Mouse (Mus musculus) monocyte, adult 2 months (primary cell): ENCODE results near the gene Tubb2b.
A peak's percentile ranks its signal among the peaks of the same experiment; 100 is the strongest.

Experiments
- DNase-seq, 2 experiments: peaks; one replicate each; pipeline ENCODE4 v3.0.0; 2022; ENCODE audit warnings: low spot score in 2 of 2, low read depth in 1 of 2

Tubb2b gene

DNA sequence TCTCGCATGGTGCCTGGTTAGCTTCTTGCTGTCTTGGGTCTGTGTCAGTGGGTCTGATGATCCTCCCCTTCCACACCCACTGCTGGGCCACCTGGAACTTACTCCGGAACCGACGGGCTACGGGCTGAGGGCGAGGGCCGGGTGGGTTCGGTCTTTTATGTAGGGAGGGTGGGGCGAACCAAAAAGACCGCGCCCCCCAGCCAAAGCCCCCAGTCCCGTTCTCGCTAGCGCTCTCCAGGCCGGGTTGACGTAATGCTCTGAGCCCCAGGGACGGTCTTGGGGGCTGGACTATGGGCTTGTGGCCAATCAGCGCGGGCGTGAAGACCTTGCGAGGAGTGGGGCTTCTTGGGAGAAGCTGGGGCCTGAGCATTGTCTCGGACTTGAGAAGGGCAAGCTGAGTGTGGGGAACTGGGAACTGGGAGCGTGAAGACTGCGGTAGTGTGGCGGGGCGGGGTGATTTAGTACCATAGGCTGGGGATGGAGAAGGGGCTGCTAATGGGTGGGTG is at the start of gene Tubb2b:
TSS of gene Tubb2b (minus strand) at position 241 of the 506 bp plus-strand sequence.
- DNase-seq: no peak

DNA sequence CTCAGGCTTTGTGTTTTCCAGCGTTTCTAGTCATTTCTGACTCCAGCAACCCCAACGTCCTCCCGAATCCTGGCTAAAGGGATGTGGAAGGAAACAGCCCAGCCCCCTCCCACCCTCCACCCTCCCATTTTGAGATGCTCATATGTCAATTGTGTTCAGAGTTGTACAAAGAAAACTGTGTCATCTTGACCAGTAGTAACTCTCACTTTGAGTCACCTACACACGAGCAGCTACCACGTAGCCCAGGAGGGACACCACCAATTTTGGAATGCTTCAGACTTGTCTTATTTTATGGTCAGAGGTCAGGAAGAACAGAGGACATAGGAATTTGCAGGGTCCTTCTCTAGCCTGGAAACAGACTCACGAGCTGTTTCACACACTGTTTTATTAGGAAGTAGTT is 43.8 kb upstream of the Tubb2b start:
- no peak for DNase-seq

DNA sequence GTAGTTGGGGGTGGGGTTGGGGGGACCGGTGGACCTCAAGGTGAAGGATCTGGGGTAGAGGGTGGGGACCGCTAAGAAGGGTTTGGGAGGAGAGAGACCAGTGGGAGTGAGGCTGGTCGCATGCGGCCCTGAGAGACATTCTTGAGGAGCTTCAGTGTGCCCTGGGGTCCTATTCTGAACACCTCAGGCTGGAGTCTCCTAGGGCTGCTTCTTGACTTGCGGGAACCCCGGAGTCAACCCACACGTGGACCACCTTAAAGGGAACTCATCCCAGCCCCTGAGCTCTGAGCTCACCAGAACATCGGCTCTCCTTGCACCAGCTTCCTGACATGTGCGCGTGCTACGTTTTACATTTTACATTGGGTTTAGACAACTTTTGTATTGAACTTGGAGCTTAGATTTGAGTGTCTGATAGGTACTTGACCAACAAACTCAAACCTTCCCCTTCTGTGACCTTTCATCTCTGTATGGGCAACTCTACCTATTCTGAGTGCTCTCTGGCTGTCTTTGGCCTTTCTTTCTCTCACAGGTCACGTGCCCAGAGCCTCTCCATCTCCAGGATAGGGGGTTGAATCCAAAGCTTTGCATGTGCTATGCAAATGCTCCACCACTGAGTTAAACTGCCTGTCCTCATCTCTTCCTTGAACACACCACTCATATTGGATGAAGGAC is 33.2 kb upstream of the Tubb2b start:
- no peak for DNase-seq

DNA sequence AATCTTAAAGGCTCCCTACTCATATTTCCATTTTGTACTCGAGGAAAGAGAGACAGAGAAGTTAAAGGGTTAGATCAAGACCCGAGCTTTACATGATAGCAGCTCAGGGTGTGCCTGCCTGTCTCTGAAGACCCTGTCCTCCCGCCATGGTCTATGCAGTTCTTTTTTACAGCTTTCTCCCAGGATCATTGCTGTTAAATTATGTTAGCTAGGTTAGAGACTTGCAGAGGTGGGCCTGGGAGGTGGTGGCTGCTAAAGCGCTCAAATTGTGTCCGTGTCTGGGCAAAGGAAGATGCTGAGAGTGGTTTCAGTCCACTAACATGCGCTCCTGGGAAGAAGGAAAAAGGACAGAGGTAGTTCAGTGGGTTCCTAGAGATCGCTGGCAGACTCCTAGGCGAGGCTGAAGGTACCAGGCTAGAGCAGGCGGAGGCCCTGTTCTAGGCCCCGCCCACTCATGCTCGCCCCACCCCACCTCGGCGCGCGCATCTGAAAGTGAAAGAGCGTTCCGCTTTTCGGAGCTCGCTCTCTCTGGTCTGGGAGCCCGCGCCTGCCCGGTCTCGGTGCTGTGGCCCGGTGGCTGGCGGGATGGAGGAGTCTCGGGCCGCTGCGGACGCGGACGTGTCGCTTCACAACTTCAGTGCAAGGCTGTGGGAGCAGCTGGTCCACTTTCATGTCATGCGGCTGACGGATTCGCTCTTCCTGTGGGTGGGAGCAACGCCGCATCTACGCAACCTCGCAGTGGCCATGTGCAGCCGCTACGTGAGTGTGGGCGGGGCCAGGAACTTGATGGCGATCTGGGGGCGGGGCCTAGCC is 32.4 kb upstream of the Tubb2b start, which contains the start of gene Psmg4:
TSS of gene Psmg4 (plus strand) at position 474 of the 813 bp plus-strand sequence.
- peak; percentile 71 to 94 for DNase-seq

DNA sequence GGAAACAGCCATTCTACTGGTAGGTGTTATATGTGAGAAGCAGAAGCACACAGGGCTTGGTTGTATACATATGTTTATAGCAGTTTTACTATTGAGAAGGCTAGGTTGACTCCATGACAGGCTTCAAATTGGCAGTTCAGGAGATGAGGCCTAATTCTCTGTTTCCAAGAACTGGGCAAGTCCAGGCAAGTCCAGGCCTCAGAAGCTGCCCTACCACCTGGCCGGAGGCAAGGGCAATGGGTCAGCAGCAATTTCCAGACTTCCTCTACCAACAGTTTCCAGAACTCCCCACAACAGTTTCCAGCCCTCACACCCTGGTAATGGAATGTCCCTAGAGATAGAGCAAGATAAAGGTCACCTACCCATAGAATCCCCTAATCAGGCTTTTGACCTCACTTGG is 29.7 kb upstream of the Tubb2b start:
- DNase-seq: no peak

DNA sequence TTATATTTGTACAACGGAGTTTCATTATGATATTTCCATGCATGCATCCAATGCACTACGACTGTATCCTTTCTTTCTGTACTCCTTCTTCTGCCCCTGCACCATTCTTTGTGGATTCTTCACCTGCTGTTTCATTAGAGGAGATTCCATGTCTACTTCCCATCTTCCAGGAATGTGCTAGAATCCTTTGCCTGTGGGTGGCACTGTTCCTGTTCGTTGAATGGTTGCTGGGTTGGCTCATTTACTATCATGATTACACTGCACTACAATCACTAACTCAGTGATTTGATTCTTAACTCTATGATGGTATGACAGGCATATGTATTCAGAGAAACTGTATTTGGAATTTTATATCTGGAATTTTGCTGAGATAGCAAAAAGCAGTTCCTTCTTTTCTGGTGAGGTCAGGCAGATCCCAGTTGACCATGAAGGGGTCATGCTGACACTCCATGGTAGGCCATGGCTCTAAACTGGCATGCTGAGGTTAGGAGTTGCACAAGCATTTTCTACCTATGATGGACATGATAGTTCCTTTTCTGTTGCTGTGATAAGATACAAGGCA is 27.4 kb upstream of the Tubb2b start:
- DNase-seq: no peak

DNA sequence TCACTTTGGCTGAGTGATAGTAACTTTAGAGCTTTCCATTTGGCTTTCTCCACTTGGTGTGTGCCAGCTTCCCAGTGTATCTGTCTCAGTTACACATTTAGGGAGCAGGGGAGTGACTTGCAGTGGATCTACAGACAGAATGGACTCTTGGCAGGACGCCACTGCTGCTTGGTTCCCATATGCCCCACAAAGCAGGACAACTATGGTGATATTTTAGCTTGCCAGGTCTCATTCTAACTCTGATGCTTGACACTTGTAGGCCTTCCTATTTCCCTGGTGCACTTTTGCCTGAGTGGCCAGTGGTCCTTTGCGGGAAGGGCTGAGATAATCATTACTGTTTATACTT is 26.5 kb upstream of the Tubb2b start:
- DNase-seq: no peak

DNA sequence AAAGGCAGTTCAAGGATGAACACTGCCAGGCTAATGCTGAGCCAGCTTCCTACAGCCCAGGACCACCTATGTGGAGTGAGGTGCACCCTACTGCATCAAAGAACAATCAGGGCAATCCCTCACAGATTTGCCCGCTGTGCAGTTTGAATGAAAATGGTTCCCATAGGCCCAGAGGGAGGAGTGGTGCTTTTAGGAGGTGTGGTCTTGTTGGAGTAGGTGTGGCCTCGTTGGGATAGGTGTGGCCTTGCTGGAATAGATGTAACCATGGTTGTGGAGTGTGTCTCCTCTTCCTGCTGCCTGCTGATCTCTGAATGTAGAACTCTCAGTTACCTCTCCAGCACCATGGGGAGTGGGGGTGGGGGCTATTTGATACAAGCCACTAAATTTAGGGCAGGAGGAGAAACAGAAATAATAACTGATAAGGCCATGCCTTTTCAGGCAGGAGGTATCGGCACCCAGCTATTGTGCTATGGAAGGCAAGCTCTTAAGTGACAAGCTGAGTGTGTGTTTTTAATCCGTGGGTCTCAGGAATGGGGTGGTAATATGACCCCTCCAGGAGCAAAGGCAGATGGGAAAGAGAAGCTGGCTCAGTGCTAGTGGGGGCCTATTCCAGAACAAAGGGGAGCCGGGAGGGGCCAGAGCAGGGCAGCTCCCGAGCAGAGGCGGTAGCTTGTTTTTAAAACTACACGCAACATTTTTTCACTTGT is 26.0 kb upstream of the Tubb2b start:
- no peak for DNase-seq

DNA sequence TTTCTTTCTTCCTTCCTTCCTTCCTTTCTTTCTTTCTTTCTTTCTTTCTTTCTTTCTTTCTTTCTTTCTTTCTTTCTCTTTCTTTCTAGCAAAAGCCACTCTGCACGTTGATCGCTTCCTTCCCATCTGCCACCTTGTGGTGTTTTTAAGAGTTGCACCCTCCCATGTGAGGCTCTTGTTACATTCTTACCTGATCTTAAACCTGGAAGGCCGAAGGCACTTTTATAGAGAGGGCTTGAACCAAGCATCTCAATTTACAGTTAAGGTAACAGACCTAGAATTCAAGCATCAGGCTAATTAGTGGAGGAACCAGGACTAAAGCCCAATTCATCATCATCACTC is 24.6 kb upstream of the Tubb2b start:
- no peak for DNase-seq

DNA sequence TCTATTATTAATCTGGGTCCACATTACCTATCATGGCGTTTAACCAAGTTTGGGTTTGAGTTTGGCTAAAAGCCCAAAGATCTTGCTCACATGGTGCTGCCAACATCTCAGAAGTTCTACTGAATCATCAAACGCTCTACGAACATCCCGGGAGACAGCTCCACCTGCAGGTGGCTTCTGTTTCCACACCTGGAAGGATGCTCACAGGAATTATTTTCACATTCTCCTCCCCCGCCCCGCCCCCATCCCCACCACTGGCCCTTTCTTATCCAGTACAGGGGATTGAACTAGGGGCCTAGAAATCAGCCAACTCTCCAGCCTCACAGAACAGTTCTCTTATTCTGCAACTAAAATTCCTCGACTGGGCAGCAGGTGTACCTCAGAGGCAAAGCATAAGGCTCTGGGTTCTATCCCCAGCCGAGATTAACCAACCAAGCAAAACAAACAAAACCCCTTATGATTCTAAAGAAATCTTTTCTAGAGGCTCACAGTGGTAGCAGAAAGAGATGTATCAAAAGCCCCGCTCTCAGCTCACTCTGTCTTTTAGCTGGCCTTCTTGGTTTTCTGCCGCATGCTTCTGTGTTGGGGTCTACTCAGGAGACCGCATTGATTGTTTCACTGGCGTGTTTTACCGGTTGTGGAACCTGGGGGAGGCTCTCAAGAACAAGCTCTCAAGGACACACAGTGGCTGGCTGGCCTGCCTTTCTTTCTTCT is 24.1 kb upstream of the Tubb2b start:
- DNase-seq: peak in 1 of 2 experiments; percentile 38

DNA sequence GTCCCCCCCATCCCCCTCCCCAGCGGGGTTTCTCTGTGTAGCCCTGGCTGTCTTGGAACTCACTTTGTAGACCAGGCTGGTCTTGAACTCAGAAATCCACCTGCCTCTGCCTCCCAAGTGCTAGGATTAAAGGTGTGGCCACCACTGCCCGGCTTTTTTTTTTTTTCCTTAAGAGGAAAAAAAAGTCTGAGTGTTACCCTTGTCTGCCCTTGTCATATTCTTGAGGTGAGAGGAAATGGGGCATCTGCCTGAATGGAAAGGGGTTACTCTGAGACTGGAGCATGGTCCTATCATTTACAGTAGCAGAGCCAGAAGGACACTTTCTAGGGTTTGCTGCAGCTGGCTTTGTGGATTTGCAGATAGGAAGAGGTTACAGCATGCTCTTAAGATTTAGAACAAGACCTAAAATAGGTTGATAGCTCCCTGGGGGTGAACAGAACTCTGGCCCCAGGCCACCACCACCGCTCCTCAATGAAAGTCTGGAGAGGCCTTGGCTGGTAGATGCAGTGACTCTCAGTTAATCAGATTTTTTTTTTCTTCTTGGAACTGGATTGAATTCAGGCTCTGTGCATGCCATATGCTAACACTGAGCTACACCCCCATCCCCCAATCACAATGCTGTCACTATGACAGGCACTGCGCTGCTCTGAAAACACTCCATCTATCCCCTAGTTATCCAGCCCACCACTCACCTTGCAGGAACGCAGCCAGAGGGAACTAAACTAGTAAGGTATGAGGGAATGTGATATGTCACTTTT is 23.2 kb upstream of the Tubb2b start:
- DNase-seq: no peak

DNA sequence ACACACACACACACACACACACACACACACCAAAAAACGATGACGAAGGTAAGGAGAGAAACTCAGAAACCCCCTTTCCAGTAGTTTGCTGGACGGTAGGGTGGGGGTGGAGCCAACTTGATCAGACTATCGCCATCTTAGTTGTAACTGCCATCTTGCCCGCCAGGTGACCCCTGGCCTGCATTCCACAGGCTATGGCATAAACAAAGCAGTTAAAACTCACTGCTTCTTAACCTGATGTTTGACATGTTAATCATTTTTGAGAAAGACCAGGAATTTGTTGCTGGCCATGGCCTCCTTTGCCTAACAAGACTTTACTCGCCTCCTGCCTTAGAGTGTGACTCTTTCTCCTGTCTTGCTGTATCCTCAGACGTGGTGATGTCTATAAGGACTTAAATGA is 22.4 kb upstream of the Tubb2b start:
- no peak for DNase-seq

DNA sequence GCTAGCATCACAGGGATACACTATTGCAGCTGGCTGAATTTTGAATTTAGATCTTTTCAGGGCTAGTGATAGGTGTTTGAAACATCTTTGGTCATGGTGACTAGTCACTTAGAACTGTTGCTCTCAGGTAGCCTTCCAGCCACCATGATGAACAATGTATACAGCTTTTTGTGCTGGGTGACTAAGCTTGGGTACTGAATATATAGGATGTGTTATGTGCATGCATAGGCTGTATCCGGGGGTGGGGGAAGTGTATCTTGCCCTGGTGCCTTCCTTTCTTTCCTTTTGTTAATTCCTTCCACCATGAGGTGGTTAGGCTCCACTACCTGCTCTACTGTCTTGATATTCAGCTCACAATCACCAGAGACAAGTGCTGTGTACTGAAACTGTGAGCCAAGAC is 21.2 kb upstream of the Tubb2b start:
- DNase-seq: no peak

DNA sequence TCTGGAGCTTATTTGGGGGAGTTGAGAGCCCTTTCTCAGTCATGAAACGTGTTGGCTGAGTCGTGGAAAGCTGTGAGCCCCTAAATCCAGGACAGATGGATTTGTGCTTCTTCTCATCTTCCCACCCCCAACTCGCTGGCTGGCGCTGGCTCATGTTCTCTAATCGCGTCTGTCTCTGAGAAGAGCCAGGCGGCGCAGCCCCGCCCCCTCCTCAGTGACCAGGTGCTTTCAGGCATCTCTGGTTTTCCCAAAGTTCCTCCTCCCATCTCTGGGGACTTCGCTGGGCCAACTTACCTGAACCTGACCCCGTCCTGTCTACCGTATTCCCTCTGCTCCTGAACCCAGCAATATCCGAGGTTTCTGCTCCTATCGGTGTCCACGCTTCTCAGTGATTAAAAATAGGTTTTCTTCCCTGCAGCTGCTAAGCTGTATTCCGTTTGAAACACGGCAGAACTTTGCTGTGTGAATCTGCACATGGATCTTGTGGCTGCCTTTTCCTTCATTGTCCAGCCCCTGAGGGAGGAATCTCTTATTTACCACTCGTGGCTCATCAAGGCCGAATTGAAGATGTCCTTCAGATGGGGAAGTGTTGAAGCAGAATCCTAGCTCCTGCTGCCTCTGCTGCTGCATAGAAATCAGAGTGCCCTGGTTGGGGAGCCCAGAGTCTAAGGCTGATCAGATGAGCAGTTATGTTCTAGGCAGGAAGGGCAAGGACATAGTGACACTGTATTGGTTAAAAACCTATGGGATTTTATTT is 20.2 kb upstream of the Tubb2b start:
- no peak for DNase-seq

DNA sequence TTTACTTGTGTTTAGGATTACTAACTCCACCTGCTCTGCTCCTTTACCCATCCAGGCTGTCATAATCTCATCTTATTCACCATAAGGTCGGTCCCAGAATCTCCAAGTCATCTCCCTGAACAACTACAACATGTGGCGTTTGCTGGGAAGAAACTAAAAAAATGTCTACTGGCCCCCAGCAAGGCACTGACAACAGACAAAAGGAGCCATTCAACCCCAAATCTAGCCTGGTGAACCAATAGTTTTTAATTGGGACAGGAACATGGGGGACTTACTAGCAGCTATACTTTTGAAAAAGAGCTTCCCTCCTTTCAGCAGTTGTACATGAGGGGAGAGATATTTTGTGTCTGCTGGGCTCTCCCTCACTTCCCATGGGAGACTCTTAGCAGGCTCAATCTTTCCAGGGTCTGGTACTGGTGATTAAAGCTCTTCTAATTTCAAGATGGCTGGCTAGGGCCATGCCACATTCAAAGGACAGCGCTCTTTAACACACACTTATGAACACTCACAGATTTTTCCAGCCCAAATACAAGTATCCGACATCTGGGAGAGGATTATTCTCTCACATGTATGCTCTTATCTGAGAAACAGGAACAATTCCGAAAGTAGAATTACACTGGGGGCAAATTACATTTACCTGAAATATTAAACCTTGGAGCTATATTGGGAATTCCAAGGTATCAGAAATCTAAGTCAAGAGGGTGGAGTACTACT is 19.4 kb upstream of the Tubb2b start:
- DNase-seq: no peak

DNA sequence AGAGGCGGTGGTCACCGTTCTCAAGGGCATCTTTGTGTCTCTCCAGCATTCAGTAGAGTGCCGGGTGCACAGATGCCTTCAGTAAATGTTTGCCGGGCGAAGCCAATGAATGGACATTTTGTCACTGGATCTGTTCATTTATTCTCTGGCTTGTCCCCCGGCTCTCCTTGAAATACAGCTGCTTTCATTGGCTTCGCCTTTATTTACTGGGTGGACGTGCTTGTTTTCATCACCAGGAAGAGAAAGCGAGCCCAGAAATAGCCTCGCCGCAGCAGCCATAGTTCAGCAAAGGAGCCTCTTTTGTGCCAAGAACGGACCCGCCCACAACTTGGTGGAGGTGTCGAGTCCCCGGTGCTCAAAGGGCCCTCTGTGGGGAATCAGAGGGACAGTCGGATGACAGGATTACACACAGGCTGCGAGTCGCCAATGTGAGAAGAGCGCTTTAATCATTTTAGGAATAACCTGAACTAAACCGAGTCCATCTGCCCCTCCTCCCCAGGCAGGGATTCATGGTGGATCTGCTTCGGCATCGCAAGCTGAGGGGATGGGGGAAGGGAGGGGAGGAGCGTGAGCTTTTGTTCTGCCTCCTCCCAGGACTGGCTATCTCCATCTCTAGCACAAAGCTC is 18.6 kb upstream of the Tubb2b start:
- DNase-seq: no peak

DNA sequence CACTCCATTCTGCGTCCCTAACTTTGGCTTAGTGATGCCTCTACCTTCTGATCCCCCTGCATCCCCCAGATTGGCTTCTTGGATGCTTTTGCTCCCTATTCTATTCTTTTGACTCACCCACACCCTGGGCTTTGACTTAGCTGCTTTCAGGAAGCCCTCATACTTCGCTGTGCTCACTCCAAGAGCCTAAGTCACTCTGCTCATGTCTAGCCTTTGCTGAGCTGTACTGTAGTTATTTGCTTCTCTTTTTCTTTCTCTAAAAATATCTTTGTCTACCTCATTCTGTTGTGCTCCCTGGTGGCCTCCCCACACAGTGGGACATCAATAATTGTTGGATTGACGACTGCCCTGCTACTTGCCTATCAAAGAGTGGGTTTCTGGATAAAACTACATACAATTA is 17.9 kb upstream of the Tubb2b start:
- no peak for DNase-seq

DNA sequence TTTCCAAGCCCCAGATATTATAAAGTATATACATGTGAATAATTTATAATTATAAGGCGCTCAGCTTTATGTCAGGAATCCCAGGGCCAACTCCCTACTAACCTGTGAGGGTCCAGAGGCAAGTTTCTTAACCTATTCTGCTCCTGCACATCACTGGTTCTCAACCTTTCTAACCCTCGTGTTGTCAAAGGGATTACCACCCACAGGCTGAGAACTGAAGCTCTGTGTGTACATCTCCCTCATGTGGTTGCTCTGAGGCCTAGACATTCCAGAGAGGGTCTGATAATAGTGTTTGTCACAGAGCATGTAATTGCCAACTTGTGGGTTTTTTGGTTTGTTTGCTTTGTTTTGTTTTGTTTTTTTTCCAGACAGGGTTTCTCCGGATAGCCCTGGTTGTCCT is 16.6 kb upstream of the Tubb2b start:
- DNase-seq: no peak

DNA sequence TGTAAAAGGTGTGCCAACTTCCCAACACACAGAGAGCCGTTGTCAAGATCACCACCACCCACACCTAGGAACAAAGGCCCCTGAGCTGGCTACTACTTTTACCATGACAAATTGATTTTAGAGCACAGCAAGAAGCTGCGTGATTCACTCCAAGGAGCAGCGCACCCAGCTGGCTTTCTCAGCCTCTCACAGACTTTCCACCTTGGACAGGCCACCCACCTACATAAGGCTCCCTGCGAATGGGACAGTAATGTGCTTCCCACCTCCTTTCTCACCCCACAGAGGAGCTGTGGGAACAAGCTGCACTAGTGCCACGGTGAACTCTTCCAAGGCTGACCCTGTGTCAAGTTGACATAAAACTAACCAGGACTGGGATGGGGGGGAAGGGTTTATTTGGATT is 13.1 kb upstream of the Tubb2b start:
- DNase-seq: no peak
